Mouse (Mus musculus) lung, adult 2 months (tissue): Measurements from ENCODE around the gene Eya3.

Experiments
- CTCF ChIP-seq: fragments of 200-500 bp; IDR thresholded peaks from 2 replicates; pipeline ENCODE4 v1.5.1; 2011; ENCODE audit warnings: mild to moderate bottlenecking, low read length, control low read depth; ENCODE audit not compliant: insufficient read depth
- POLR2A ChIP-seq: fragments of 200-500 bp; IDR thresholded peaks from 2 replicates; pipeline ENCODE4 v1.6.1; 2011; ENCODE audit warnings: low read depth, mild to moderate bottlenecking, control low read depth, low read length, borderline replicate concordance; ENCODE audit errors: extremely low read depth

- TF ChIP-seq CTCF (no peak), POLR2A (no peak)
Measured at GRCm38 (mm10) chr4:132617873-132618272, 20.9 kb upstream of the Eya3 start.
